Mouse (Mus musculus) heart, postnatal 10 days (tissue): ENCODE data around the gene Adat1. TPM values are rescaled to one million over a fixed set of nuclear protein-coding genes. Genes with fewer than 3 reads are reported as not detected.

Experiments
- DNase-seq, 2 experiments: peaks; one replicate each; pipeline ENCODE4 v3.0.0; 2021
- intact Hi-C: fragments of 180-260 bp; cut with DNase I; formaldehyde crosslinking; loops from one replicate; pipeline ENCODE4 v1.15.1; 2025
- total RNA-seq, 2 experiments: library from RNA; stranded (reverse); gene quantifications; 2 replicates each; pipeline ENCODE4 v1.2.3; 2021

Adat1 gene
- 1 to 10 TPM; 1.7 to 2.1 TPM for total RNA-seq

- intact Hi-C loops, result loop anchor here (5.0 kb wide), 2 partner anchors 50 to 315 kb away; partner anchors contain the start of gene Gabarapl2
- peak; percentile 86 to 92 for DNase-seq
Observed at GRCm38 (mm10) chr8:111992013-111992702, at the start of gene Adat1. Gene Adat1, minus strand, starts transcription at chr8:111992302.

GRCm38 (mm10) chr8:112037521-112037920, 45.4 kb upstream of the Adat1 start:
- intact Hi-C loops, result no loop called here
- no peak for DNase-seq

GRCm38 (mm10) chr8:112034603-112035002, 42.5 kb upstream of the Adat1 start:
- peak; percentile 37 to 59 for DNase-seq
- intact Hi-C loops, result loop anchor here (2.0 kb wide), 1 partner anchor 154 kb away; no protein-coding TSS in a partner anchor

- intact Hi-C loops, result no loop called here
- no peak for DNase-seq
Observed at GRCm38 (mm10) chr8:112033071-112033470, 41.0 kb upstream of the Adat1 start.

GRCm38 (mm10) chr8:112030663-112031062, 38.6 kb upstream of the Adat1 start:
- DNase-seq, result no peak
- intact Hi-C loops, result no loop called here

GRCm38 (mm10) chr8:112029455-112029854, 37.4 kb upstream of the Adat1 start:
- no peak for DNase-seq
- intact Hi-C loops, result no loop called here

- DNase-seq, result no peak
- intact Hi-C loops, result no loop called here
Observed at GRCm38 (mm10) chr8:112014936-112015335, 22.8 kb upstream of the Adat1 start, which contains the start of gene Gm6793. Gene Gm6793, minus strand, starts transcription at chr8:112015036.

GRCm38 (mm10) chr8:112011816-112012242, 19.7 kb upstream of the Adat1 start:
- DNase-seq, result peak; percentile 38 to 51
- intact Hi-C loops, result no loop called here

GRCm38 (mm10) chr8:112010997-112011815, 19.1 kb upstream of the Adat1 start, which contains the start of the genes Kars and Terf2ip:
Gene Kars, minus strand, starts transcription at chr8:112011323.
Gene Terf2ip, plus strand, starts transcription at chr8:112011398.
- DNase-seq, result peak; percentile 96 to 98
- intact Hi-C loops, result no loop called here

GRCm38 (mm10) chr8:112009558-112009957, 17.5 kb upstream of the Adat1 start:
- DNase-seq, result no peak
- intact Hi-C loops, result no loop called here

DNA sequence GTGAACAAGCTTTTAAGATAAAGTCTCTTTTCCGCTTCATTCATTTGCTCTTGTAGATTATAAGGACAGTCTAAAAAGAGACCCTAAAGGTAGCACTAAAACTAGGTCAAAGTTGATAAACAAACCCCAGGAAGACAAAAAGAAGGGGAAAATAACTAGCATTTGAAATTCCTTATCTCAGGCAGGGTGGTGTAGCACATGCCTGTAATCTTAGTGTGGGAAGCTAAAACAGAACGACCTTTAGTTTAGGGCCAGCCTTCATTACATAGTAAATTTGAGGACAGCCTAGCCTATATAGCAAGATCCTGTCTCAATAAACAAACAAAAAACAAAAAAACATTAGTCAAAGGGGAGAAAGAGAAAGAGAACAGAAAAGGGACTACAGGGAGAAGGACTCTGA, 15.6 kb upstream of the Adat1 start:
- DNase-seq, result no peak
- intact Hi-C loops, result no loop called here

DNA sequence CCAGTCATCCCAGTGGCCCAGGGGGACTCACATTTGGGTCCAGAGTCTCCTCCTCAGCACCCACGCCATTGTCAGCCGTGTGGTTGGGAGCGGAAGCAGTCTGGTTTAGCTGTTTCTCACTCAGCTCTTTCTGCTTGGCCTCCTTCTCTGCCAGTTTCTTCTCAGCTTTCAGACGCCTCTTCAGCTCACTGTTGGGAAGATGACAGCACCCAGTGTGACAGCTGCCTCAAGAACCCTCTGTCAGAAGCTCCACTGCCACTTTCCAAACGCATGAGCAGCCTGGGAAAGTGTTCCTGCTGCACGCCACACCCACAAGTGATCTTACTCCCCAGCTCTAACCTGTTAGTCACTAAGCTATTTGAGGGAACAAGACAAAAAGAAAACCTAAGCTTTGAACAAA, 13.5 kb upstream of the Adat1 start:
- intact Hi-C loops, result no loop called here
- DNase-seq, result no peak

GRCm38 (mm10) chr8:112004754-112005153, 12.7 kb upstream of the Adat1 start:
- no peak for DNase-seq
- intact Hi-C loops, result no loop called here

DNA sequence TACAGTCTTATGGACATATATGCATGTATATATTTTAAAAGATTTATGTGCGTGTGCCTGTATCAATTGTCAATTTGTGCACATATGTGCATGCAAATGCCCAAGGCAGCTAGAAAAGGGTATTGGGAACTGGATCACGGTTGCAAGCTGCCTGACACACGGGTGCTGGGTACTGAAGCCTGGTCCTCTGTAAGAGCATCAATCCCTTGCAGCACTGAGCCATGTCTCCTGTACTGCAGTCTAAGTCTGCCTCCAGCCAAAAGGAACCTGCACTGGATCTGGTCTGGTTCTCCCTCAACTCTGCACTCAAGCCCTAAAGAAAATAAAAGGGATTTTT, 569 bp upstream of the Adat1 start:
- no peak for DNase-seq
- intact Hi-C loops, result loop anchor here (5.0 kb wide), 2 partner anchors 50 to 315 kb away; partner anchors contain the start of gene Gabarapl2

- no peak for DNase-seq
- intact Hi-C loops, result loop anchor here (5.0 kb wide), 2 partner anchors 49 to 314 kb away; partner anchors contain the start of gene Gabarapl2
Observed at GRCm38 (mm10) chr8:111991278-111991677, 824 bp downstream of the Adat1 start.

DNA sequence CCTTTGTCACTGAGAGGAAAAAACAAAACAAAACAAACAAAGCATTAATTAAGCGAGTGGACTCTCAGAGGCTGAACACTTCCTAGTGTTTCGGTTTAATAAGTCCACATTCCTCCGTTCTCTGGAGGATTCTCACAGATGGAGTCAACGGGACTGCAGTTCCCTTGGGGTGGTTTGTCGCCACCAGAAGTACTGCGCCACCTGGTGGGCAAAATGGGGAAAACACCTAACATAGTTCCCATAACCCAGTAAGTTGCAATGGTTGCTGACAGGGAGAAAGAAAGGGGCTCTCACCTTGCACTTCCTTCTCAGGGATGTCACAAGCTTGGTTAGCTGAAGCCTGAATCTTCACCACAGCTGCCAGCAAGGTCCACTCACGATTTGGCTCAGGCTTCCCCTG, 2.2 kb downstream of the Adat1 start:
- peak; percentile 77 to 88 for DNase-seq
- intact Hi-C loops, result loop anchor here (1.0 to 5.0 kb wide), 4 partner anchors 48 to 313 kb away; partner anchors contain the start of genes Gabarapl2 and Tmem231

DNA sequence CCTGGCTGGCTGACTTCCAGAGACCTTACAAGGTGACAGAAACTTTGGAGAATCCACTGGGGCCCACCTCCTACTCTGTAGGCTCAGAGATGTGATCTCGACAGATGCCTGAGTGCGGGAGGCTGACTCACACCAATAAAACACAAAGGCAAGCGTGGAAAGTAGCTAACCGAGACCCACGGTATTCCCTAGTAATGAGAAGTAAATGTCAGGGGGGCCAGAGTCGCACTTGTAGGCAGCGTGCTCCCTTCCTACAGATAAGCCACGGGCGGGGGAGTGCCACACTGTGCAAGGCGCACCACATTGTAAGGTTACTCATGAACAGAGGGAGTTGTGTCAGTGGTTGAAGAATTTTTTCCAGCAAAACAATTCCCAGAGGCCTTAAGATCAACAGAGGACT, 7.6 kb downstream of the Adat1 start:
- intact Hi-C loops, result no loop called here

DNA sequence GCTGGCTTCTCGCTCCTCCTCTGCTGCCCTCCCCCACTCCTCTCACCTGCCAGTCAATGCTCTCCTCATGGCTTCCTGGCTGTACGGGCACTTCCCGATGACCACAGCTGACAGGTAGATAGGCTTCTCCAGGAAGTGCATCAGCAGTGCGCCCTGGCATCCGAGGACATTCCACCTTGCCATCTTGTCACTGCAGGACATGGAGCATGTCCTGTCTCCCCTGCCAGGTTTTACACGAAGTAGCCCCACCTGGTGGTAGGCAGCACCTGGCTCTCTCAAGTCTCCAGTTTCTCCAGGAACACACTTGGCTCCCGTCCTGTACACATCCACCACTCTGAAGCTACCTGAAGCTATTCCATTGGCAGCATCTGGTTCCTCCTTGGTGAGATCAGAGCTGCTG, 10.0 kb downstream of the Adat1 start:
- intact Hi-C loops, result no loop called here
- DNase-seq, result no peak

More for the DNA sequence above, 7.6 kb downstream of the Adat1 start:
- no peak for DNase-seq

- peak in 1 of 2 experiments; percentile 42 for DNase-seq
Observed at GRCm38 (mm10) chr8:111978147-111978546, 14.0 kb downstream of the Adat1 start.

GRCm38 (mm10) chr8:111976326-111976725, 15.8 kb downstream of the Adat1 start:
- DNase-seq, result no peak
- intact Hi-C loops, result no loop called here

More at GRCm38 (mm10) chr8:111978147-111978546, 14.0 kb downstream of the Adat1 start:
- intact Hi-C loops, result no loop called here

- DNase-seq, result no peak
- intact Hi-C loops, result no loop called here
Observed at GRCm38 (mm10) chr8:111975706-111976105, 16.4 kb downstream of the Adat1 start.
